Mouse (Mus musculus) adrenal gland, postnatal 4 days (tissue): Measurements from ENCODE around the gene Dync1i2. TPM values are rescaled to one million over a fixed set of nuclear protein-coding genes. Genes with fewer than 3 reads are reported as not detected.
A peak's percentile ranks its signal among the peaks of the same experiment; 100 is the strongest.

ENCODE experiments used
- DNase-seq, 2 experiments: peaks; one replicate each; pipeline ENCODE4 v3.0.0; 2021 to 2022; ENCODE audit warnings: low spot score in 2 of 2, mixed read lengths in 2 of 2
- long read RNA-seq, 2 experiments: library from polyadenylated mRNA; stranded (forward); transcript quantifications; one replicate each; pipeline ENCODE4 v2.0.0; 2021
- total RNA-seq, 2 experiments: library from RNA; stranded (reverse); gene quantifications; 2 replicates each; pipeline ENCODE4 v1.2.3; 2021

Gene Dync1i2
- total RNA-seq, result 100 to 1,000 TPM; 101 to 109 TPM
- long read RNA-seq, experiment 1, transcript Dync1i2-204 (16 exons, 2,466 nt), result minor isoform, 20 of 70 reads
- long read RNA-seq, experiment 1, transcript Dync1i2-202 (17 exons, 2,097 nt), result minor isoform, 6 of 70 reads
- long read RNA-seq, experiment 1, transcript Dync1i2-201 (16 exons, 2,631 nt), result major isoform, 24 of 70 reads
- long read RNA-seq, experiment 1, partial matches to known transcripts, result 16 of 70 reads
- long read RNA-seq, experiment 1, other reads (novel, unspliced or antisense), result 2 of 70 reads
- long read RNA-seq, experiment 2, transcript Dync1i2-201 (16 exons, 2,631 nt), result major isoform, 36 of 116 reads
- long read RNA-seq, experiment 2, transcript Dync1i2-202 (17 exons, 2,097 nt), result minor isoform, 9 of 116 reads
- long read RNA-seq, experiment 2, transcript Dync1i2-204 (16 exons, 2,466 nt), result minor isoform, 23 of 116 reads
- long read RNA-seq, experiment 2, partial matches to known transcripts, result 40 of 116 reads
- long read RNA-seq, experiment 2, other reads (novel, unspliced or antisense), result 6 of 116 reads

DNA sequence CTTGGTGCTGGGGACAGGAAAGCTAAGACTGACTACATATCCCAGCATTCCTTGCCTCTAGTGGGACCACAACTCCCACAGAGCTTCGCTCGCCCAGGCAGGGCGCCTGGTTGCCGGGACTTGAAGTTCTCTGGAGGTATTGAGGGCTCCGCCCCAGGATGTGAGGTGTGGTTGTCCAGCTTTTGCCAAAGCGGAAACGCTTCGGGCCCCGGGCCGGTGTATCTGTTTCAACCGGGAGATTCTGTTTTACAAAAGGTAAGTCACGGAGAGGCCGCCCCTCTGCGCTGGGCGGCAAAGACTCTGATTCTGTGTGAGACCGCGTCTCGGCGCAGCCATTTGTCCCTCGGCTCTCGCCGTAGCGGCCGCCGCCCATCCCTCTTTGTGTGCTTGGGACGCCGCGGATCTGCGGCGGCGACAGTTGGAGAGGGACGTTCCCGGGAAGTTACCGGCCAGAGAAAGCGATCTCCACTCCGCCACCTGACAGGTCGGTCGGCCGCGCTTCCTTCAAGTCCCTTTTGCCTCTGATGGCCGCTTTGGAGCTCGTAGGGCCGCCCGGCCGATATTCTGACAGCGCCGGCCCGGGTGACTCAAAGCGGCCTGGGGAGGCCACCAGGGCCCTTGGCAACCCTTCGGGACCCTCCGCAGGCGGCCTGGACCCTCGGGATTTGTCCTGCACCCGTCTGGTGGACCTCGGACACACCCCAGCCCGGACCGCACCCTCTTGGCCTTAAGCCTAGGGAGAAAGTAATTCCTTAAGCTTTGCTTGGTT, at the start of gene Dync1i2:
Gene Dync1i2, plus strand, starts transcription at position 116 of the 769 bp plus-strand sequence.
- DNase-seq, result peak; percentile 63 to 86

GRCm38 (mm10) chr2:71162831-71163621, 48.5 kb upstream of the Dync1i2 start:
- DNase-seq, result no peak

GRCm38 (mm10) chr2:71167211-71167610, 44.3 kb upstream of the Dync1i2 start:
- no peak for DNase-seq

DNA sequence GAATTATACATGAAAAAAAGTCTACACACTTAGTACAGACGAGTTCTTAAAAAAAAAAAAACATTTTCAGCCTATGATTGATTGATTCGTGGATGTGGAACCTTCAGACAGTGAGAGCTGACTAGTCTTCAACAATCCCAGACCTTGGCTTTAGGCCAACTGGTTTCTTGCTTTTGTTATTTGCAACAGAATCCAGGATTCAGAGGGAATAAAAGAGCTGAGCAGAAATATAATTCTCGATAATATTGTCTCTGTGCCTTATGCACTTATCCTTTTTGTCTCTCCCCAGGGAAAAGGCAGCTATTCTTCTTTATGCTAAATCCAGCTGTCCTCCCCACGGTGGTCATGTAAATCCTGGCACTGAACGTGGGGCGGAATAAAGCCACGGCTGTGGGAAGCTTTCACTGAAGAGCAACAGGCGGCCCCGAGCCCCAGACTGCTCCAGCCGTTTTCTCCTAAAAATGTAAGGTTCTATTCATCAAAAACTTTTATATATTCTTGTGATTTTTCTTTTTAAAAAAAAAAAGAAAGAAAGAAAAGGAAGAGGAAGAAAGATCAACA, 43.0 kb upstream of the Dync1i2 start:
- DNase-seq, result no peak

DNA sequence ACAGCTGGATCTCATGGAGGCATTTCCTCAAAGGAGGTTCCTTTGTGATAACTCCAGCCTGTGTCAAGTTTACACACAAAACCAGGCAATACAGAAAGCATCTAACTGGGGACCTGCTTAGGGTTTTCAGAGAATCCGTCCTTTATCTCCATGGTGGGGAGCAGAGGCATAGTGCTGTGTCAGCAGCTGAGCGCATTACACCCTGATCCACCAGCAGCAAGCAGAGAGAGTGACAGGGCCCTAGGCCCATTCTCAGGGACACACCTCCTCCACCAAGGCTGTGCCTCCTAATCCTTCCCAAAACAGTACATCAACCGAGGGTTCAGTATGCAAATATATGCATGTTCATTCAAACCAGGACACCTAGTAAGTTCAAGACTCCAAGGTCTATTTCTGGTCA, 38.5 kb upstream of the Dync1i2 start:
- DNase-seq, result no peak

DNA sequence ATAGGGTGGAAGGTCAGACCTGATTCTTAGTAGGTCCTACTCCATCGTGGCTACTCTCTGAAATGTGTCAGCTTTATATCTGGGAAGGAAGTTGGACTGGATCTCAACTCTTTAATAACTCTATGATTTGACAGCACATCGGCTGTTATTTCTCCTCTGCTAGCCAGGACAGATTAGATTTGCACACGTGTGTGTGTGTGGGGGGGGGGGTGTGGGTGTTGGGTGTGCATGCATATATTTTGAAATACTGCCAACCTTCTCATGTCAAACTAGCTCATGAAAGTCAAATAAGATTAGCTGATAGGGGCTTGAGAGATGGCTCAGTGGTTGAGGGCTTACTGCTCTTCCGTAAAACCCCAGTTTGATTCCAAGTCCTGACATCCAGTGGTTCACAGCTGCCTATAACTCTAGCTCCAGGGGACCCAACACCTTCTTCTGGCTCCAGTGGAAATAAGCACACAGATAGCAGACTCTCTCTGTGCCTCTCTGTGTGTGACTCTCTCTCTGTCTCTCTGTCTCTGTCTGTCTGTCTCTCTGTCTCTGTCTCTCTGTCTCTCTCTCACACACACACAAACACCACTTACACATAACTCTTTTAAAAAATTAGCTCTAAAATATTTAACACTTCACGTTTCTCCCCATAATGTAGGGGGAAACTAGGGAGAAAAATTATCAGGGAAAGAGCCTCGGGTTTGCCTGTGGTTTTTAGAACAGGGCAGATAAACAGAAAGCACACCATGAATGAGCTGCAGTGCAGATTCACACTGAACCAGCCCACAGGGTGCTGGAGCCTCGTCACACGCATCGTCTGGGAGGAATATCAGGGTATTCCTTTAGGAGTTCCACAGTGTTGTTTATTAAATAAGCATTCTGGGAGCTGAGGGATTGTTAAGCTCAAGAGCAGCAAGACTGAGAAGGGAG, 34.9 kb upstream of the Dync1i2 start:
- DNase-seq, result no peak

- DNase-seq, result no peak
Measured at GRCm38 (mm10) chr2:71177250-71177615, 34.3 kb upstream of the Dync1i2 start.

GRCm38 (mm10) chr2:71177760-71178159, 33.7 kb upstream of the Dync1i2 start:
- no peak for DNase-seq

DNA sequence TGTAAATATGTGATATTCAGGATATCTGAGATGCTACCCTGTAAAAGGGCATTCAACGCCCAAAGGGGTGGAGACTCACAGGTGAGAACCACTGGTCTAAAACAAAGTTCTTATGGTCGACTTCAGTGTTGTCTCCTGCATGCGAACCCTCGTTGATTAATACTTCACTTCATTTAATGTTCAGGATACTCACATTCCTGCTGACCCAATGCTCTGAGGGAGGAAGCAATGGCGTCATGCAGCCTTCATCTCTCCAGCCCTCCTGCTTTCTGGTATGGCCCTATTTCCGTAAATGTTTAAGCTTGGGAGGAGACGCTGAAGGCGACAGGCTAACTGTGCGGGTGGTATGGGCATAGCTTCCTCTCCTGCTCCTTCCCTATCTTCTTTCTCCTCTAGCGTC, 31.8 kb upstream of the Dync1i2 start:
- DNase-seq, result no peak

GRCm38 (mm10) chr2:71180566-71181217, 30.8 kb upstream of the Dync1i2 start:
- no peak for DNase-seq

DNA sequence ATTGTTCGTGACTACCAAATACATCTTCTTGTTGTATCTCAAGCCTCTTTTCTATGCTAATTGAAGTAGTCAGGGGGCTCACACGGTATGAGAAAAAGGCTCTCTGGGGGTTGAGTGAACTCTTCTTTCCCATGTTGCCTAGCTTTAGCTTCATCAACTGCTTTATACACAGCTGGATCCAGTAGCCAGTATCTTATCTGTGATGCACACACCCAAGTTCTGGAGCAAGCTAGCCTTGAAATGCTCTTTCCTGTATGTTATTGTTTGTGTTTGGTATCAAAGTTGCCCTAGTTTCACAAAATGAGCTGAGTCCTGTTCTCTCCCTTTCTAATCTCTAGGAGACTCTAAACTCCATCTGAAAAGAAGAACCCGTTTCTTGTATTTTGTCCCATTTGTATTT, 23.6 kb upstream of the Dync1i2 start:
- no peak for DNase-seq

DNA sequence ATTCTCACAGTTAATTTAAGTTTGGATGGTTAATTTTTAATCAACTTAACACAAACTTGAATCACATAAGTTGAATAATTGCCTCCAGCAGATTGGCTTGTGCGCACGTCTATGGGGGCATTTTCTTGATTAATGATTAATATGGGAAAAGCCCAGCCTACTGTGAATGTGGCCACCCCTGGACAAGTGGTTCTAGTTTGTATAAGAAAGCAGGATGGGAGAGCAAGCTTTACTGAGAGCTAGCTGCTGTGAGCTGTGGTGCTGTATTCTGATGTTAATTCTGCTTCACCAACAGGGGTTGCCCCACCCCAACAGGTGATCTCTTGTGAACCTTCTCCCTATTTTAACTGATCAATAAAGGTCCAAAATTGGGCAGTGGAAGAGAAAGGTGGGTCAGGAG, 22.6 kb upstream of the Dync1i2 start:
- DNase-seq, result no peak

DNA sequence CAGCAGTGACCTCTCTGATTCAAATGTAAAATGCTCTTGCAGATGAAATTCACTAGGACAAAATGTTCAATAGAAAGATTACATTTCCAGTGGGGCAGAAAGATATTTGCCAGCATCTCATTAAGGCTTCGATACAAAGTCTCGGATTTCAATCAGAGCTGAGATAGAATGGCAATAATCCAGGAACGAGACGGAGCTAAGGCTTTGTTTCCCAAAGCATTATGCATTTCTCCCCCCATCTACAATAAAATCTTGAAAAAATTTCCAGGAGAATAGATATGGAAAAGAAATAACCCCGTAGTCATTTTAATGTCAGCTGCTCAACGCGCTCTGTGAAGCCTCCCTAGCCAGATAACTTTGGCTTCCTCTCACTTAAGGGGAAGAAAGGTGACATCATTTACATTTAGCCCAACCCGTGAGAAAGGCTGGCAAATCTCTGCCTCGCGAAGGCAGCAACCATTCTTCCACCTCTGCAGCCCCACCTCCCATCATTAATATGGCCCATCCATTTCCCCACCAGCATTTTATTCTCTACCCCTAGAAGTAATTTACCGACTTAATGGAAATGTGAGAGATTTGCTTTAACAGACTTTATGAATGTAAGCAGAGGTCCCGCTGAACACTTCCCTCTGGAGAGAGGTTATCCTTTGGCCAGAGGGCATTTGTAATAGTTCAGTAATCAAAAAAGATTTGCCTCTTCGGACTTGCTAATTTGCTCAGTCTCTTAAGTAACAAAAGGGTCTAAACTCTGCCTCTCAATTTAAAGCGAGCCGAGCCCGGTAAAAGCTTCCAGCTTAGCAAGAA, 19.9 kb upstream of the Dync1i2 start:
- no peak for DNase-seq

GRCm38 (mm10) chr2:71192195-71192807, 19.2 kb upstream of the Dync1i2 start:
- DNase-seq, result no peak

DNA sequence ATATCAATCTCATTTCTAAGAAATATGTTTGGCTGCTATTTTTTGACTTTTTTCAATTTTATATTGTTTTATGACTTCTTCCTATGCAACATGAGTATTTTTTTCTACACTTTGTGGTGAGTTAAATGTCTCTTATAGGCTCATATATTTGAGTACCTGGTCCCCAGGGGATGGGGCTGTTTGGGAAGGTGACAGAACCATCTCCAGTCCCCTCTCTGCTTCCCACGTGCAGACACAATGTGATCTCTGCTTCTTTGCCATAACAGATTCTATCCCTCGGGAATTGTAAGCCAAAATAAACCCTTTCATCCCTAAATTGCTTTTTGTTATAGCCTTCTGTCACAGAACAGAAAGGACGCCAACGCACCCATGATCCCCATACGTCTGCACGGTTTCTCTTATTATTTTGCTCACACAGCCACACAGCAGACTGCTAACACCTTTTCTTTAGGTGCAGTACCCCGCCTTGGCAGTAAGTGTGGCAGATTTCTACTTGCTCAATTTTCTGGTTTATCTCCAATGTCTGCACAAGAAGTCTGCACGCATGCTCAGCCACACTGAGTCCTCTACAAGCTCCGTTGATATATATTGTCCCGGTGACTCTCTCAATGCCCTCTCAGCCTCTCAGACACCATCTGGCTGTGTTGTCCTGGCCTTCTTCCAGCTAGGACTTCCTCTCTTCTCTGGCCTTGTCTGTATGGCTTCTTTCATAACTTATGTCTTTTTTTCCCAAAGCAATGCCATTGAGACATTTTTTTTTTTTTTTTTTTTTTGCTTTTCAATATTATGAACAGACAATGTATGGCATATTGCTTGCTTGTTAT, 17.2 kb upstream of the Dync1i2 start:
- no peak for DNase-seq

DNA sequence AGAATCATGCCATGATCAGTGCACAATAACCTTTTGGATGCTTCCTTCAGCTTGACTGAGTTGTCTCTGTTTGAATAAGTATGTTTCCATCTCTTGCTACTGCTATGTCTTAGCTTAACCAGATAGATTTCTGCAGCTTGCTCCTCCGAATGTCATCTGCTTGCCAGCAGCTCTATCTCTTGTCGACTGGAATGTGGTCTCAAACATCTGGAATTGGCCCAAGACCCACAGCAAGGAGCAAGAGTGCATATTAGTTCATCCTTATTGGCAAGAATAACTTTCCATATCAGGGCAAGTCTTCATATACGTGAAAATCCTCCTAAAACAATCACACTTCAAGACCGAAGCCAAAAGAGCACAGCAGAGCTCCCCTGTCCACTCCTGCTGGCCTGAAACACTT, 14.6 kb upstream of the Dync1i2 start:
- no peak for DNase-seq

- DNase-seq, result no peak
Measured at GRCm38 (mm10) chr2:71198907-71199306, 12.6 kb upstream of the Dync1i2 start.
